Mouse (Mus musculus): Measurements from ENCODE around the gene Rpl19. TPM values are rescaled to one million over a fixed set of nuclear protein-coding genes. Genes with fewer than 3 reads are reported as not detected.
A peak's percentile ranks its signal among the peaks of the same experiment; 100 is the strongest.

Gene Rpl19
- polyA plus RNA-seq, 1 experiment from 2014 or later, result 926 TPM

- 80% methylated on average over 8 of the region's 8 CpGs for WGBS
- H3K27ac ChIP-seq (ENCODE audit: low read depth, low read length), result no peak overlapping the region
- no peak overlapping the region for H3K4me2 ChIP-seq (ENCODE audit: low read depth)
- no peak overlapping the region for H3K9ac ChIP-seq (ENCODE audit: low read length)
- no peaks in the 10 kb centered on the region for H3K4me1 ChIP-seq (ENCODE audit: control insufficient read depth, insufficient read depth, low read length)
- no peaks in the 10 kb centered on the region for H3K36me3 ChIP-seq (ENCODE audit: control insufficient read depth, insufficient read depth, low read length)
- H3K4me3 ChIP-seq (ENCODE audit: low read depth, low read length), result no peak overlapping the region
- DNase-seq (ENCODE audit: low spot score) (no peak), ATAC-seq (ENCODE audit: insufficient read depth, low FRiP score, low TSS enrichment) (no peak)
- H3K9me3 ChIP-seq (ENCODE audit: control insufficient read depth, low read length), result no peaks in the 10 kb centered on the region
- H3K27me3 ChIP-seq (ENCODE audit: control insufficient read depth, insufficient read depth, low read length), result peaks cover 3% of the 10 kb centered on the region; the same call in 1 of the 2 replicates
Measured at GRCm38 (mm10) chr11:97997387-97997960, 29.0 kb upstream of the Rpl19 start.

- no peak for DNase-seq (ENCODE audit: low spot score)
- H3K36me3 ChIP-seq (ENCODE audit: control insufficient read depth, insufficient read depth, low read length), result no peaks in the 10 kb centered on the region
- no peaks in the 10 kb centered on the region for H3K9me3 ChIP-seq (ENCODE audit: control insufficient read depth, low read length)
- H3K27me3 ChIP-seq (ENCODE audit: control insufficient read depth, insufficient read depth, low read length), result peaks cover 3% of the 10 kb centered on the region; the same call in 1 of the 2 replicates
- H3K4me3 ChIP-seq (ENCODE audit: low read depth, low read length), result no peak overlapping the region
- H3K27ac ChIP-seq (ENCODE audit: low read depth, low read length), result no peak overlapping the region
- WGBS, result 80% methylated on average over 11 of the region's 11 CpGs
- H3K4me2 ChIP-seq (ENCODE audit: low read depth), result no peak overlapping the region
- ATAC-seq (ENCODE audit: insufficient read depth, low FRiP score, low TSS enrichment), result no peak
- H3K4me1 ChIP-seq (ENCODE audit: control insufficient read depth, insufficient read depth, low read length), result no peaks in the 10 kb centered on the region
- no peak overlapping the region for H3K9ac ChIP-seq (ENCODE audit: low read length)
Measured at GRCm38 (mm10) chr11:97998074-97998793, 28.3 kb upstream of the Rpl19 start.

- Histone ChIP-seq H3K27ac (ENCODE audit: low read depth, low read length) (no peak overlapping the region), H3K4me3 (ENCODE audit: low read depth, low read length) (no peak overlapping the region), H3K4me1 (ENCODE audit: control insufficient read depth, insufficient read depth, low read length) (no peaks in the 10 kb centered on the region), H3K27me3 (ENCODE audit: control insufficient read depth, insufficient read depth, low read length) (peaks cover 3% of the 10 kb centered on the region; the same call in 1 of the 2 replicates), H3K9me3 (ENCODE audit: control insufficient read depth, low read length) (no peaks in the 10 kb centered on the region), H3K36me3 (ENCODE audit: control insufficient read depth, insufficient read depth, low read length) (no peaks in the 10 kb centered on the region), H3K4me2 (ENCODE audit: low read depth) (no peak overlapping the region), H3K9ac (ENCODE audit: low read length) (no peak overlapping the region)
- DNase-seq (ENCODE audit: low spot score) (no peak), ATAC-seq (ENCODE audit: insufficient read depth, low FRiP score, low TSS enrichment) (no peak)
- 71% methylated on average over 7 of the region's 7 CpGs for WGBS
Measured at GRCm38 (mm10) chr11:97998898-97999608, 27.5 kb upstream of the Rpl19 start.

GRCm38 (mm10) chr11:97999748-98000147 lies 26.8 kb upstream of the Rpl19 start:
- Histone ChIP-seq H3K4me2 (ENCODE audit: low read depth) (no peak overlapping the region), H3K27ac (ENCODE audit: low read depth, low read length) (no peak overlapping the region), H3K9me3 (ENCODE audit: control insufficient read depth, low read length) (no peaks in the 10 kb centered on the region), H3K4me1 (ENCODE audit: control insufficient read depth, insufficient read depth, low read length) (no peaks in the 10 kb centered on the region), H3K27me3 (ENCODE audit: control insufficient read depth, insufficient read depth, low read length) (peaks cover 3% of the 10 kb centered on the region; the same call in 1 of the 2 replicates), H3K4me3 (ENCODE audit: low read depth, low read length) (no peak overlapping the region), H3K36me3 (ENCODE audit: control insufficient read depth, insufficient read depth, low read length) (peaks cover 3% of the 10 kb centered on the region; the same call in 1 of the 2 replicates), H3K9ac (ENCODE audit: low read length) (no peak overlapping the region)
- ATAC-seq (ENCODE audit: insufficient read depth, low FRiP score, low TSS enrichment) (no peak), DNase-seq (ENCODE audit: low spot score) (no peak)
- 64% methylated on average over 5 of the region's 5 CpGs for WGBS

GRCm38 (mm10) chr11:98000378-98001140 lies 26.0 kb upstream of the Rpl19 start:
- DNase-seq (ENCODE audit: low spot score), result no peak
- no peak overlapping the region for H3K27ac ChIP-seq (ENCODE audit: low read depth, low read length)
- peaks cover 6% of the 10 kb centered on the region; the same call in 1 of the 2 replicates for H3K36me3 ChIP-seq (ENCODE audit: control insufficient read depth, insufficient read depth, low read length)
- H3K4me1 ChIP-seq (ENCODE audit: control insufficient read depth, insufficient read depth, low read length), result no peaks in the 10 kb centered on the region
- no peak overlapping the region for H3K9ac ChIP-seq (ENCODE audit: low read length)
- no peak overlapping the region for H3K4me2 ChIP-seq (ENCODE audit: low read depth)
- no peak overlapping the region for H3K4me3 ChIP-seq (ENCODE audit: low read depth, low read length)
- no peaks in the 10 kb centered on the region for H3K9me3 ChIP-seq (ENCODE audit: control insufficient read depth, low read length)
- peaks cover 3% of the 10 kb centered on the region; the same call in 1 of the 2 replicates for H3K27me3 ChIP-seq (ENCODE audit: control insufficient read depth, insufficient read depth, low read length)
- 23% methylated on average over 7 of the region's 7 CpGs for WGBS
- ATAC-seq (ENCODE audit: insufficient read depth, low FRiP score, low TSS enrichment), result no peak

- Histone ChIP-seq H3K4me1 (ENCODE audit: control insufficient read depth, insufficient read depth, low read length) (no peaks in the 10 kb centered on the region), H3K27ac (ENCODE audit: low read depth, low read length) (no peak overlapping the region), H3K36me3 (ENCODE audit: control insufficient read depth, insufficient read depth, low read length) (peaks cover 6% of the 10 kb centered on the region; the same call in 1 of the 2 replicates), H3K9me3 (ENCODE audit: control insufficient read depth, low read length) (no peaks in the 10 kb centered on the region), H3K9ac (ENCODE audit: low read length) (0 out of 2 replicates have a peak overlapping the region, but pooled peaks have one; percentile 7), H3K4me2 (ENCODE audit: low read depth) (no peak overlapping the region), H3K27me3 (ENCODE audit: control insufficient read depth, insufficient read depth, low read length) (peaks cover 3% of the 10 kb centered on the region; the same call in 1 of the 2 replicates), H3K4me3 (ENCODE audit: low read depth, low read length) (no peak overlapping the region)
- 17% methylated on average over 11 of the region's 11 CpGs for WGBS
- ATAC-seq (ENCODE audit: insufficient read depth, low FRiP score, low TSS enrichment) (no peak), DNase-seq (ENCODE audit: low spot score) (no peak)
Measured at GRCm38 (mm10) chr11:98001351-98001824, 25.1 kb upstream of the Rpl19 start.

GRCm38 (mm10) chr11:98001986-98002385 lies 24.5 kb upstream of the Rpl19 start:
- Histone ChIP-seq H3K27ac (ENCODE audit: low read depth, low read length) (no peak overlapping the region), H3K9ac (ENCODE audit: low read length) (no peak overlapping the region), H3K4me3 (ENCODE audit: low read depth, low read length) (no peak overlapping the region), H3K36me3 (ENCODE audit: control insufficient read depth, insufficient read depth, low read length) (peaks cover 6% of the 10 kb centered on the region; the same call in 1 of the 2 replicates), H3K9me3 (ENCODE audit: control insufficient read depth, low read length) (no peaks in the 10 kb centered on the region), H3K4me2 (ENCODE audit: low read depth) (no peak overlapping the region), H3K4me1 (ENCODE audit: control insufficient read depth, insufficient read depth, low read length) (no peaks in the 10 kb centered on the region), H3K27me3 (ENCODE audit: control insufficient read depth, insufficient read depth, low read length) (peaks cover 3% of the 10 kb centered on the region; the same call in 1 of the 2 replicates)
- no peak for DNase-seq (ENCODE audit: low spot score)
- no peak for ATAC-seq (ENCODE audit: insufficient read depth, low FRiP score, low TSS enrichment)
- 53% methylated on average over 6 of the region's 6 CpGs for WGBS

GRCm38 (mm10) chr11:98002627-98003026 lies 23.9 kb upstream of the Rpl19 start:
- Histone ChIP-seq H3K36me3 (ENCODE audit: control insufficient read depth, insufficient read depth, low read length) (peaks cover 6% of the 10 kb centered on the region; the same call in 1 of the 2 replicates), H3K4me1 (ENCODE audit: control insufficient read depth, insufficient read depth, low read length) (no peaks in the 10 kb centered on the region), H3K9ac (ENCODE audit: low read length) (no peak overlapping the region; the same call in 1 of the 2 replicates), H3K4me3 (ENCODE audit: low read depth, low read length) (no peak overlapping the region), H3K9me3 (ENCODE audit: control insufficient read depth, low read length) (no peaks in the 10 kb centered on the region), H3K27ac (ENCODE audit: low read depth, low read length) (no peak overlapping the region), H3K4me2 (ENCODE audit: low read depth) (peak overlapping the region; percentile 24), H3K27me3 (ENCODE audit: control insufficient read depth, insufficient read depth, low read length) (peaks cover 3% of the 10 kb centered on the region; the same call in 1 of the 2 replicates)
- DNase-seq (ENCODE audit: low spot score) (peak; percentile 79), ATAC-seq (ENCODE audit: insufficient read depth, low FRiP score, low TSS enrichment) (no peak)
- WGBS, result 6% methylated on average over 12 of the region's 12 CpGs
